Mouse (Mus musculus): ENCODE results near the gene Zfp953. TPM values are rescaled to one million over a fixed set of nuclear protein-coding genes. Genes with fewer than 3 reads are reported as not detected.
"Not testable (repeated sequence)": the region's sequence is repeated elsewhere in the genome, so short reads cannot be mapped to it uniquely, and the experiment has no call there.

Zfp953 gene
- 1.5 and 1.8 TPM in 2 replicates for polyA plus RNA-seq (2014; fragmentation: Nextera tagmentation; extraction: Ambion mirVana)

- peak within 1 kb of the TSS; percentile 21; the same call in 1 of the 2 replicates for H3K27ac ChIP-seq (ENCODE audit: low read length)
- H3K4me1 ChIP-seq (ENCODE audit: control insufficient read depth, insufficient read depth, low read length), result 0 out of 2 replicates have a peak, but pooled peaks cover 7% of the 10 kb centered on the region
Observed at GRCm38 (mm10) chr13:67360131-67360744, at the start of gene Zfp953, which contains the start of gene Gm28044. Zfp953 (minus strand) TSS chr13:67360605. Gm28044 (minus strand) TSS chr13:67360536.

GRCm38 (mm10) chr13:67399183-67399903 lies 38.9 kb upstream of the Zfp953 start, which contains the start of gene Zfp429:
Zfp429 (minus strand) TSS chr13:67399819.
- not testable (repeated sequence) for H3K27me3 ChIP-seq (ENCODE audit: control insufficient read depth, insufficient read depth, low read length); H3K4me1 ChIP-seq (ENCODE audit: control insufficient read depth, insufficient read depth, low read length); H3K9me3 ChIP-seq (ENCODE audit: control insufficient read depth, low read depth, low read length); H3K36me3 ChIP-seq (ENCODE audit: control insufficient read depth, insufficient read depth, low read length); H3K9ac ChIP-seq (replicated peaks; ENCODE audit: low read depth, low read length); H3K27ac ChIP-seq (ENCODE audit: low read length)
- Histone ChIP-seq H3K4me3 (ENCODE audit: low read depth, low read length) (peak within 1 kb of the TSS; percentile 59), H3K4me2 (replicated peaks; ENCODE audit: low read depth, low read length) (peak within 1 kb of the TSS; percentile 36)
- ATAC-seq (ENCODE audit: insufficient number of reproducible peaks, insufficient read depth, low FRiP score, low read depth), result peak; percentile 96
- WGBS, result 4% methylated on average over 15 of the region's 16 CpGs

More at GRCm38 (mm10) chr13:67360131-67360744, at the start of gene Zfp953, which contains the start of gene Gm28044:
- Histone ChIP-seq H3K27me3 (ENCODE audit: control insufficient read depth, insufficient read depth, low read length) (no peaks in the 10 kb centered on the region), H3K9me3 (ENCODE audit: control insufficient read depth, low read depth, low read length) (no peaks in the 10 kb centered on the region), H3K4me3 (ENCODE audit: low read depth, low read length) (peak within 1 kb of the TSS; percentile 83), H3K4me2 (replicated peaks; ENCODE audit: low read depth, low read length) (peak within 1 kb of the TSS; percentile 64), H3K36me3 (ENCODE audit: control insufficient read depth, insufficient read depth, low read length) (no peaks in the 10 kb centered on the region), H3K9ac (replicated peaks; ENCODE audit: low read depth, low read length) (peak within 1 kb of the TSS; percentile 53)
- ATAC-seq (ENCODE audit: insufficient number of reproducible peaks, insufficient read depth, low FRiP score, low read depth), result peak; percentile 91
- 0% methylated on average over 15 of the region's 15 CpGs for whole genome bisulfite sequencing

GRCm38 (mm10) chr13:67376255-67376654 lies 15.8 kb upstream of the Zfp953 start:
- H3K9ac ChIP-seq (replicated peaks; ENCODE audit: low read depth, low read length); H3K4me3 ChIP-seq (ENCODE audit: low read depth, low read length); H3K27me3 ChIP-seq (ENCODE audit: control insufficient read depth, insufficient read depth, low read length); H3K9me3 ChIP-seq (ENCODE audit: control insufficient read depth, low read depth, low read length); ATAC-seq (ENCODE audit: insufficient number of reproducible peaks, insufficient read depth, low FRiP score, low read depth); H3K4me1 ChIP-seq (ENCODE audit: control insufficient read depth, insufficient read depth, low read length); H3K4me2 ChIP-seq (replicated peaks; ENCODE audit: low read depth, low read length); H3K36me3 ChIP-seq (ENCODE audit: control insufficient read depth, insufficient read depth, low read length); H3K27ac ChIP-seq (ENCODE audit: low read length): not testable (repeated sequence)
- 83% methylated on average over 3 of the region's 3 CpGs for WGBS

GRCm38 (mm10) chr13:67375050-67375911 lies 14.9 kb upstream of the Zfp953 start, which contains the start of the genes Gm28041 and Zfp456:
Gm28041 (minus strand) TSS chr13:67375733.
Zfp456 (minus strand) TSS chr13:67375810.
- not testable (repeated sequence) for H3K9ac ChIP-seq (replicated peaks; ENCODE audit: low read depth, low read length); H3K9me3 ChIP-seq (ENCODE audit: control insufficient read depth, low read depth, low read length); H3K27ac ChIP-seq (ENCODE audit: low read length); H3K36me3 ChIP-seq (ENCODE audit: control insufficient read depth, insufficient read depth, low read length); H3K27me3 ChIP-seq (ENCODE audit: control insufficient read depth, insufficient read depth, low read length); H3K4me1 ChIP-seq (ENCODE audit: control insufficient read depth, insufficient read depth, low read length)
- peak; percentile 96 for ATAC-seq (ENCODE audit: insufficient number of reproducible peaks, insufficient read depth, low FRiP score, low read depth)
- peak within 1 kb of the TSS; percentile 36 for H3K4me2 ChIP-seq (replicated peaks; ENCODE audit: low read depth, low read length)
- peak within 1 kb of the TSS; percentile 34 for H3K4me3 ChIP-seq (ENCODE audit: low read depth, low read length)
- 13% methylated on average over 13 of the region's 15 CpGs for WGBS

GRCm38 (mm10) chr13:67351854-67352253 lies 8.6 kb downstream of the Zfp953 start:
- no peak overlapping the region for H3K4me2 ChIP-seq (replicated peaks; ENCODE audit: low read depth, low read length)
- no peak for ATAC-seq (ENCODE audit: insufficient number of reproducible peaks, insufficient read depth, low FRiP score, low read depth)
- H3K27ac ChIP-seq (ENCODE audit: low read length), result no peak overlapping the region
- no peak overlapping the region for H3K9ac ChIP-seq (replicated peaks; ENCODE audit: low read depth, low read length)
- H3K36me3 ChIP-seq (ENCODE audit: control insufficient read depth, insufficient read depth, low read length), result no peaks in the 10 kb centered on the region
- H3K27me3 ChIP-seq (ENCODE audit: control insufficient read depth, insufficient read depth, low read length), result no peaks in the 10 kb centered on the region
- no peaks in the 10 kb centered on the region for H3K4me1 ChIP-seq (ENCODE audit: control insufficient read depth, insufficient read depth, low read length)
- no peak overlapping the region for H3K4me3 ChIP-seq (ENCODE audit: low read depth, low read length)
- H3K9me3 ChIP-seq (ENCODE audit: control insufficient read depth, low read depth, low read length), result no peaks in the 10 kb centered on the region

- Histone ChIP-seq H3K4me2 (replicated peaks; ENCODE audit: low read depth, low read length) (no peak overlapping the region), H3K9me3 (ENCODE audit: control insufficient read depth, low read depth, low read length) (no peaks in the 10 kb centered on the region), H3K4me3 (ENCODE audit: low read depth, low read length) (no peak overlapping the region), H3K27ac (ENCODE audit: low read length) (no peak overlapping the region), H3K27me3 (ENCODE audit: control insufficient read depth, insufficient read depth, low read length) (no peaks in the 10 kb centered on the region), H3K9ac (replicated peaks; ENCODE audit: low read depth, low read length) (no peak overlapping the region), H3K36me3 (ENCODE audit: control insufficient read depth, insufficient read depth, low read length) (0 out of 2 replicates have a peak, but pooled peaks cover 3% of the 10 kb centered on the region), H3K4me1 (ENCODE audit: control insufficient read depth, insufficient read depth, low read length) (no peaks in the 10 kb centered on the region)
- 90% methylated on average over 2 of the region's 2 CpGs for WGBS
- no peak for ATAC-seq (ENCODE audit: insufficient number of reproducible peaks, insufficient read depth, low FRiP score, low read depth)
Observed at GRCm38 (mm10) chr13:67343422-67343821, 17.0 kb downstream of the Zfp953 start.

GRCm38 (mm10) chr13:67332877-67333276 lies 27.5 kb downstream of the Zfp953 start:
- ATAC-seq (ENCODE audit: insufficient number of reproducible peaks, insufficient read depth, low FRiP score, low read depth), result no peak
- Histone ChIP-seq H3K27ac (ENCODE audit: low read length) (no peak overlapping the region; the same call in 1 of the 2 replicates), H3K36me3 (ENCODE audit: control insufficient read depth, insufficient read depth, low read length) (no peaks in the 10 kb centered on the region), H3K4me3 (ENCODE audit: low read depth, low read length) (peak overlapping the region; percentile 59), H3K9ac (replicated peaks; ENCODE audit: low read depth, low read length) (peak overlapping the region; percentile 23), H3K4me2 (replicated peaks; ENCODE audit: low read depth, low read length) (peak overlapping the region; percentile 54), H3K9me3 (ENCODE audit: control insufficient read depth, low read depth, low read length) (no peaks in the 10 kb centered on the region), H3K27me3 (ENCODE audit: control insufficient read depth, insufficient read depth, low read length) (no peaks in the 10 kb centered on the region), H3K4me1 (ENCODE audit: control insufficient read depth, insufficient read depth, low read length) (no peaks in the 10 kb centered on the region)
- 70% methylated on average over 1 of the region's 1 CpGs for WGBS
